Mouse (Mus musculus): ENCODE results near the gene Lrrc1.

DNA sequence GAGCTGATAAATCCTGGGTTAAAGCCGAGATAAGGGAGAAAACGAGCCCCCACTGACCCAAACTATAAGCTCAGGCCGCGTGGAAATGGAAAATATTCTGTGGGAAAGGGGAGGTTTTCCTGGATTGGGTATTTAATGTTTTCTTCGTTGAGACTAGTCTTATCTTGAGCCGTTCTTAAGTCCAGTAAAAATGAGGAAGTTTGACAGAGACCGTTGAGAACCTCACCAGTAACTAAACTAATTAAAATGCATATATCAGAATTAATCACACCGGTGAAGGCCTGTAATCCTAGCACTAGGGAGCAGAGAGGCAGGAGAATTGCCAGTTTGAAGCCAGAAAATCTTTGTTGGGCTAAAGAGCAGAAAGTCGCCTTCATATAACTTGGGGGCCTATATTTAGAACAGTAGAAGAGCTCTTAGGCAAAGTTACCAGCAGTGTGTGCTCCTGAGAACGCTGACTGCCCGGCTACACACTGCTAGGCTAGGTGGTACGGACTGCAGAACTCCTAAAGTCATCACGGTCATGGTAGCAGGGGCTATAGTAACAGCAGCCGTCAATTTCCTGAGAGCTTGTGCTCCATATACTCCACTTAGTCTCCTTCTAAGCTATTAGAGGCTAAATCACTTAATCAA, 116.4 kb downstream of the Lrrc1 start:
- no peak for TF ChIP-seq CTCF (IDR thresholded peaks at IDR 0.05 in 2 of 3, conservative IDR thresholded peaks at IDR 0.05 in 1 of 3; ENCODE audit: control insufficient read depth in 1 of 3, insufficient read depth in 1 of 3, low read depth in 2 of 3, low read length in 3 of 3, poor library complexity in 1 of 3, severe bottlenecking in 1 of 3)
- no peak for TF ChIP-seq USF2 (IDR thresholded peaks at IDR 0.05; ENCODE audit: borderline replicate concordance in 1 of 2, insufficient read depth in 1 of 2, low read depth in 1 of 2, low read length in 2 of 2)
- 0 out of 2 replicates have a peak, but pooled peaks have one; percentile 54 for TF ChIP-seq TCF12 (IDR thresholded peaks at IDR 0.05; ENCODE audit: low read depth, low read length)
- no peak for TF ChIP-seq TAL1 (IDR thresholded peaks at IDR 0.05; ENCODE audit: low read length)
- TF ChIP-seq MYB (IDR thresholded peaks at IDR 0.05; ENCODE audit: low read depth, low read length) = peak; percentile 91
- peak; percentile 75 for TF ChIP-seq GATA1 (IDR thresholded peaks at IDR 0.05; ENCODE audit: low read depth, low read length)
- TF ChIP-seq NELFE (IDR thresholded peaks at IDR 0.05; ENCODE audit: low read depth, low read length) = 0 out of 2 replicates have a peak, but pooled peaks have one; percentile 14
- TF ChIP-seq POLR2A (IDR thresholded peaks at IDR 0.05; ENCODE audit: control insufficient read depth in 1 of 2, insufficient read depth in 1 of 2, low read depth in 1 of 2, low read length in 2 of 2, poor library complexity in 1 of 2) = no peak
- no peak for TF ChIP-seq UBTF (IDR thresholded peaks at IDR 0.05; ENCODE audit: borderline replicate concordance, insufficient read depth, low read depth, low read length)
- no peak for TF ChIP-seq CHD2 (IDR thresholded peaks at IDR 0.05; ENCODE audit: low read length)
- peak; percentile 65; the same call in 1 of the 2 replicates for TF ChIP-seq RCOR1 (IDR thresholded peaks at IDR 0.05; ENCODE audit: low read depth, low read length)
- no peak for TF ChIP-seq MAFK (IDR thresholded peaks at IDR 0.05; ENCODE audit: borderline replicate concordance, low read depth, low read length)

Measured in MEL (cell line).